Mouse (Mus musculus) spleen, postnatal 4 days (tissue): ENCODE measurements around the gene Prpsap1.

Experiments used
- DNase-seq, 2 experiments: peaks; one replicate each; pipeline ENCODE4 v3.0.0; 2022; ENCODE audit warnings: low spot score in 2 of 2

Gene Prpsap1

GRCm38 (mm10) chr11:116445596-116446307, 48.2 kb downstream of the Prpsap1 start:
- DNase-seq = peak; percentile 93 to 99

GRCm38 (mm10) chr11:116443935-116444334, 50.1 kb downstream of the Prpsap1 start:
- no peak for DNase-seq

- no peak for DNase-seq
These were observed 50.7 kb downstream of the Prpsap1 start for GRCm38 (mm10) chr11:116443311-116443710.

GRCm38 (mm10) chr11:116442867-116443177, 51.2 kb downstream of the Prpsap1 start:
- no peak for DNase-seq

GRCm38 (mm10) chr11:116442129-116442866, 51.7 kb downstream of the Prpsap1 start:
- DNase-seq = no peak

GRCm38 (mm10) chr11:116440408-116441068, 53.5 kb downstream of the Prpsap1 start:
- DNase-seq = no peak

- DNase-seq = no peak
These were observed 54.4 kb downstream of the Prpsap1 start for GRCm38 (mm10) chr11:116439269-116440240.

GRCm38 (mm10) chr11:116437541-116437940, 56.5 kb downstream of the Prpsap1 start:
- DNase-seq = no peak

- DNase-seq = peak; percentile 50 to 70
These were observed 57.2 kb downstream of the Prpsap1 start for GRCm38 (mm10) chr11:116436725-116437331.

- DNase-seq = no peak
These were observed 57.8 kb downstream of the Prpsap1 start for GRCm38 (mm10) chr11:116435992-116436724.

GRCm38 (mm10) chr11:116434967-116435752, 58.8 kb downstream of the Prpsap1 start:
- no peak for DNase-seq

- peak; percentile 72 to 87 for DNase-seq
These were observed 59.6 kb downstream of the Prpsap1 start for GRCm38 (mm10) chr11:116434287-116434966.

- peak; percentile 99 for DNase-seq
These were observed 60.4 kb downstream of the Prpsap1 start, which contains the start of gene Ubald2 for GRCm38 (mm10) chr11:116433356-116434286. TSS of gene Ubald2 (plus strand) at chr11:116434094.

GRCm38 (mm10) chr11:116432593-116433355, 61.2 kb downstream of the Prpsap1 start:
- DNase-seq = no peak

GRCm38 (mm10) chr11:116432127-116432526, 61.9 kb downstream of the Prpsap1 start:
- no peak for DNase-seq

GRCm38 (mm10) chr11:116431428-116432077, 62.4 kb downstream of the Prpsap1 start:
- DNase-seq = no peak
